Mouse (Mus musculus): Measurements from ENCODE around the gene Gm42906.

The Gm42906 gene

GRCm38 (mm10) chr5:151052331-151052730 is 375.6 kb downstream of the Gm42906 start:
- H3K36me3 ChIP-seq (ENCODE audit: insufficient read depth, low read length), result no peaks in the 10 kb centered on the region
- TF ChIP-seq NANOG (IDR thresholded peaks at IDR 0.05; ENCODE audit: borderline replicate concordance, low read length) (no peak), CTCF (conservative IDR thresholded peaks at IDR 0.05; ENCODE audit: low read length) (0 out of 2 replicates have a peak, but pooled peaks have one; percentile 0)
- H3K4me1 ChIP-seq (replicated peaks; ENCODE audit: low read depth, low read length), result peaks cover 15% of the 10 kb centered on the region
- no peak overlapping the region for H3K4me3 ChIP-seq (replicated peaks; ENCODE audit: low read length)
- no peaks in the 10 kb centered on the region for H3K27me3 ChIP-seq (ENCODE audit: insufficient read depth, low read length)
- no peaks in the 10 kb centered on the region; the same call in 1 of the 2 replicates for H3K9me3 ChIP-seq (ENCODE audit: low read length)

GRCm38 (mm10) chr5:151047488-151047887 is 380.5 kb downstream of the Gm42906 start:
- Histone ChIP-seq H3K36me3 (ENCODE audit: insufficient read depth, low read length) (no peaks in the 10 kb centered on the region), H3K4me1 (replicated peaks; ENCODE audit: low read depth, low read length) (peaks cover 10% of the 10 kb centered on the region), H3K4me3 (replicated peaks; ENCODE audit: low read length) (no peak overlapping the region), H3K9me3 (ENCODE audit: low read length) (no peaks in the 10 kb centered on the region; the same call in 1 of the 2 replicates), H3K27me3 (ENCODE audit: insufficient read depth, low read length) (no peaks in the 10 kb centered on the region)
- TF ChIP-seq NANOG (IDR thresholded peaks at IDR 0.05; ENCODE audit: borderline replicate concordance, low read length) (no peak), POU5F1 (IDR thresholded peaks at IDR 0.05; ENCODE audit: borderline replicate concordance, low read length) (no peak), CTCF (conservative IDR thresholded peaks at IDR 0.05; ENCODE audit: low read length) (no peak)

- Histone ChIP-seq H3K4me3 (replicated peaks; ENCODE audit: low read length) (no peak overlapping the region), H3K4me1 (replicated peaks; ENCODE audit: low read depth, low read length) (peaks cover 10% of the 10 kb centered on the region), H3K27me3 (ENCODE audit: insufficient read depth, low read length) (0 out of 2 replicates have a peak, but pooled peaks cover 2% of the 10 kb centered on the region), H3K36me3 (ENCODE audit: insufficient read depth, low read length) (no peaks in the 10 kb centered on the region), H3K9me3 (ENCODE audit: low read length) (no peaks in the 10 kb centered on the region; the same call in 1 of the 2 replicates)
- TF ChIP-seq CTCF (conservative IDR thresholded peaks at IDR 0.05; ENCODE audit: low read length), result no peak
- TF ChIP-seq POU5F1 (IDR thresholded peaks at IDR 0.05; ENCODE audit: borderline replicate concordance, low read length), result no peak
- no peak for TF ChIP-seq NANOG (IDR thresholded peaks at IDR 0.05; ENCODE audit: borderline replicate concordance, low read length)
Observed at GRCm38 (mm10) chr5:151046917-151047316, 381.0 kb downstream of the Gm42906 start.

GRCm38 (mm10) chr5:151046131-151046530 is 381.8 kb downstream of the Gm42906 start:
- Histone ChIP-seq H3K27me3 (ENCODE audit: insufficient read depth, low read length) (0 out of 2 replicates have a peak, but pooled peaks cover 4% of the 10 kb centered on the region), H3K9me3 (ENCODE audit: low read length) (no peaks in the 10 kb centered on the region; the same call in 1 of the 2 replicates)
- TF ChIP-seq POU5F1 (IDR thresholded peaks at IDR 0.05; ENCODE audit: borderline replicate concordance, low read length), result no peak
- no peak for TF ChIP-seq NANOG (IDR thresholded peaks at IDR 0.05; ENCODE audit: borderline replicate concordance, low read length)
- TF ChIP-seq CTCF (conservative IDR thresholded peaks at IDR 0.05; ENCODE audit: low read length), result no peak

GRCm38 (mm10) chr5:151042911-151043310 is 385.1 kb downstream of the Gm42906 start:
- TF ChIP-seq POU5F1 (IDR thresholded peaks at IDR 0.05; ENCODE audit: borderline replicate concordance, low read length) (no peak), NANOG (IDR thresholded peaks at IDR 0.05; ENCODE audit: borderline replicate concordance, low read length) (no peak), CTCF (conservative IDR thresholded peaks at IDR 0.05; ENCODE audit: low read length) (no peak)
- H3K27me3 ChIP-seq (ENCODE audit: insufficient read depth, low read length), result 0 out of 2 replicates have a peak, but pooled peaks cover 4% of the 10 kb centered on the region
- H3K4me1 ChIP-seq (replicated peaks; ENCODE audit: low read depth, low read length), result peaks cover 10% of the 10 kb centered on the region
- no peak overlapping the region for H3K4me3 ChIP-seq (replicated peaks; ENCODE audit: low read length)
- no peaks in the 10 kb centered on the region for H3K36me3 ChIP-seq (ENCODE audit: insufficient read depth, low read length)
- H3K9me3 ChIP-seq (ENCODE audit: low read length), result no peaks in the 10 kb centered on the region; the same call in 1 of the 2 replicates

More at GRCm38 (mm10) chr5:151046131-151046530, 381.8 kb downstream of the Gm42906 start:
- H3K4me3 ChIP-seq (replicated peaks; ENCODE audit: low read length), result no peak overlapping the region
- no peaks in the 10 kb centered on the region for H3K36me3 ChIP-seq (ENCODE audit: insufficient read depth, low read length)
- peaks cover 10% of the 10 kb centered on the region for H3K4me1 ChIP-seq (replicated peaks; ENCODE audit: low read depth, low read length)

GRCm38 (mm10) chr5:151037871-151038270 is 390.1 kb downstream of the Gm42906 start:
- H3K9me3 ChIP-seq (ENCODE audit: low read length), result 0 out of 2 replicates have a peak, but pooled peaks cover 3% of the 10 kb centered on the region
- peaks cover 4% of the 10 kb centered on the region; the same call in 1 of the 2 replicates for H3K27me3 ChIP-seq (ENCODE audit: insufficient read depth, low read length)
- no peak for TF ChIP-seq POU5F1 (IDR thresholded peaks at IDR 0.05; ENCODE audit: borderline replicate concordance, low read length)
- TF ChIP-seq CTCF (conservative IDR thresholded peaks at IDR 0.05; ENCODE audit: low read length), result no peak
- no peak for TF ChIP-seq NANOG (IDR thresholded peaks at IDR 0.05; ENCODE audit: borderline replicate concordance, low read length)

GRCm38 (mm10) chr5:151034715-151035512 is 393.0 kb downstream of the Gm42906 start:
- TF ChIP-seq POU5F1 (IDR thresholded peaks at IDR 0.05; ENCODE audit: borderline replicate concordance, low read length) (no peak), NANOG (IDR thresholded peaks at IDR 0.05; ENCODE audit: borderline replicate concordance, low read length) (no peak), CTCF (conservative IDR thresholded peaks at IDR 0.05; ENCODE audit: low read length) (no peak)
- H3K27me3 ChIP-seq (ENCODE audit: insufficient read depth, low read length), result no peaks in the 10 kb centered on the region; the same call in 1 of the 2 replicates
- no peaks in the 10 kb centered on the region for H3K36me3 ChIP-seq (ENCODE audit: insufficient read depth, low read length)
- H3K4me1 ChIP-seq (replicated peaks; ENCODE audit: low read depth, low read length), result peaks cover 21% of the 10 kb centered on the region
- H3K4me3 ChIP-seq (replicated peaks; ENCODE audit: low read length), result no peak overlapping the region
- H3K9me3 ChIP-seq (ENCODE audit: low read length), result 0 out of 2 replicates have a peak, but pooled peaks cover 3% of the 10 kb centered on the region

More at GRCm38 (mm10) chr5:151037871-151038270, 390.1 kb downstream of the Gm42906 start:
- H3K4me1 ChIP-seq (replicated peaks; ENCODE audit: low read depth, low read length), result peaks cover 9% of the 10 kb centered on the region; the same call in 1 of the 2 replicates
- no peak overlapping the region for H3K4me3 ChIP-seq (replicated peaks; ENCODE audit: low read length)
- H3K36me3 ChIP-seq (ENCODE audit: insufficient read depth, low read length), result no peaks in the 10 kb centered on the region

GRCm38 (mm10) chr5:151028906-151029305 is 399.1 kb downstream of the Gm42906 start:
- H3K4me1 ChIP-seq (replicated peaks; ENCODE audit: low read depth, low read length), result peaks cover 64% of the 10 kb centered on the region
- H3K27me3 ChIP-seq (ENCODE audit: insufficient read depth, low read length), result no peaks in the 10 kb centered on the region
- no peaks in the 10 kb centered on the region for H3K36me3 ChIP-seq (ENCODE audit: insufficient read depth, low read length)
- H3K9me3 ChIP-seq (ENCODE audit: low read length), result 0 out of 2 replicates have a peak, but pooled peaks cover 3% of the 10 kb centered on the region
- no peak for TF ChIP-seq CTCF (conservative IDR thresholded peaks at IDR 0.05; ENCODE audit: low read length)
- TF ChIP-seq NANOG (IDR thresholded peaks at IDR 0.05; ENCODE audit: borderline replicate concordance, low read length), result no peak
- TF ChIP-seq POU5F1 (IDR thresholded peaks at IDR 0.05; ENCODE audit: borderline replicate concordance, low read length), result no peak
- no peak overlapping the region for H3K4me3 ChIP-seq (replicated peaks; ENCODE audit: low read length)
